ENCODE assay signal across 13 mouse cellular contexts in genomic region chr3:40487381-40487780, GRCm38 (mm10).
"Had no signal": no experiment of that assay in that cellular context is flagged by ENCODE, and none has a peak within 500 bp of the region (broad histone marks: within the 10 kb centered on the region; RNA-seq: fewer than 3 reads in every experiment).

No protein-coding gene starts in this region.

- DNase-seq: gastrocnemius, adult 2 months; gastrocnemius, postnatal 10 days; gastrocnemius, postnatal 25 days; heart, adult 2 months; heart, postnatal 14 days; heart, postnatal 4 days; kidney, adult 2 months; kidney, adult 9 months; kidney, postnatal 14 days; kidney, postnatal 36 days; layer of hippocampus, adult 9-11 months; layer of hippocampus, postnatal 36 days; left cerebral cortex, postnatal 4 days had no signal
